In genomic region chr11:31842171-31842959, GRCm38 (mm10) we compare ENCODE assay signal across 22 mouse cellular contexts. TPM values are rescaled to one million over a fixed set of nuclear protein-coding genes. Genes with fewer than 3 reads are reported as not detected.
DNase-seq lines count a peak whose midpoint lies in the region; ATAC-seq lines count a peak whose summit lies in the region.
"Had no signal": no experiment of that assay in that cellular context is flagged by ENCODE, and none has a peak within 500 bp of the region (broad histone marks: within the 10 kb centered on the region; RNA-seq: fewer than 3 reads in every experiment).

No protein-coding gene starts in this region.

- no peak for ATAC-seq in forebrain, embryonic 14.5 days
- ATAC-seq in kidney, embryonic 16.5 days (ENCODE audit: low FRiP score, low TSS enrichment): peak; percentile 40
- ATAC-seq: forebrain, embryonic 13.5 days; hindbrain, embryonic 16.5 days had no signal

- no peaks in the 10 kb centered on the region for H3K27me3 ChIP-seq in forebrain, embryonic 10.5 days (ENCODE audit: poor library complexity, severe bottlenecking)
- H3K27me3 ChIP-seq in forebrain, embryonic 14.5 days (replicated peaks; ENCODE audit: control insufficient read depth, insufficient read depth, low read length): no peaks in the 10 kb centered on the region
- H3K27me3 ChIP-seq in kidney, embryonic 16.5 days (ENCODE audit: insufficient read depth, low read length): no peaks in the 10 kb centered on the region
- H3K27me3 ChIP-seq: forebrain, embryonic 13.5 days; heart, embryonic 13.5 days; stomach, embryonic 15.5 days had no signal

- no peak overlapping the region for H3K4me3 ChIP-seq in forebrain, embryonic 10.5 days
- H3K4me3 ChIP-seq in forebrain, embryonic 14.5 days (ENCODE audit: low read depth, low read length): no peak overlapping the region
- H3K4me3 ChIP-seq in kidney, embryonic 16.5 days (ENCODE audit: low read length): no peak overlapping the region
- H3K4me3 ChIP-seq: embryonic facial prominence, embryonic 10.5 days; forebrain, embryonic 13.5 days; heart, embryonic 13.5 days; myocyte; stomach, embryonic 15.5 days had no signal

- no peaks in the 10 kb centered on the region for H3K36me3 ChIP-seq in forebrain, embryonic 10.5 days (replicated peaks)
- no peaks in the 10 kb centered on the region for H3K36me3 ChIP-seq in forebrain, embryonic 14.5 days (ENCODE audit: control insufficient read depth, insufficient read depth, low read length)
- H3K36me3 ChIP-seq in kidney, embryonic 16.5 days (ENCODE audit: insufficient read depth, low read length): no peaks in the 10 kb centered on the region
- H3K36me3 ChIP-seq: embryonic facial prominence, embryonic 10.5 days; heart, embryonic 13.5 days; stomach, embryonic 15.5 days had no signal

- no peak overlapping the region for H3K4me2 ChIP-seq in forebrain, embryonic 14.5 days (ENCODE audit: low read length)
- no peak overlapping the region for H3K4me2 ChIP-seq in kidney, embryonic 16.5 days (replicated peaks; ENCODE audit: low read depth, low read length)
- H3K4me2 ChIP-seq: forebrain, embryonic 13.5 days; heart, embryonic 13.5 days; stomach, embryonic 15.5 days had no signal

- 90% methylated on average over 5 of the region's 5 CpGs for WGBS in forebrain, embryonic 10.5 days
- 82% methylated on average over 5 of the region's 5 CpGs for WGBS in forebrain, embryonic 14.5 days
- 74% methylated on average over 5 of the region's 5 CpGs for WGBS in kidney, embryonic 16.5 days

- DNase-seq in forebrain, embryonic 10.5 days (ENCODE audit: extremely low spot score, low spot score): no peak
- DNase-seq in forebrain, embryonic 14.5 days (ENCODE audit: low spot score): no peak
- DNase-seq in kidney, adult 11 months: no peak
- peak; percentile 10 for DNase-seq in thymus, postnatal 14 days
- DNase-seq in thymus, postnatal 36 days: no peak
- no peak for DNase-seq in layer of hippocampus, postnatal 10 days (ENCODE audit: low spot score in 2 of 2)
- DNase-seq in gastrocnemius, adult 8-10 months (ENCODE audit: low spot score in 2 of 2): no peak
- DNase-seq: adrenal gland, adult 2 months; cerebellum, adult 9-10 months; gastrocnemius, postnatal 14 days; heart, postnatal 36 days; layer of hippocampus, postnatal 36 days; lung, postnatal 10 days; midbrain, embryonic 14.5 days; right cerebral cortex, postnatal 25 days had no signal

- no peaks in the 10 kb centered on the region for H3K9me3 ChIP-seq in forebrain, embryonic 10.5 days
- H3K9me3 ChIP-seq in forebrain, embryonic 14.5 days (replicated peaks; ENCODE audit: control insufficient read depth, low read length): no peaks in the 10 kb centered on the region
- no peaks in the 10 kb centered on the region for H3K9me3 ChIP-seq in kidney, embryonic 16.5 days (ENCODE audit: low read length)
- H3K9me3 ChIP-seq: embryonic facial prominence, embryonic 10.5 days; forebrain, embryonic 13.5 days; heart, embryonic 13.5 days; stomach, embryonic 15.5 days had no signal

- no peak overlapping the region for H3K9ac ChIP-seq in forebrain, embryonic 14.5 days (ENCODE audit: low read length)
- H3K9ac ChIP-seq in kidney, embryonic 16.5 days (replicated peaks; ENCODE audit: low read length): no peak overlapping the region
- H3K9ac ChIP-seq: forebrain, embryonic 13.5 days; stomach, embryonic 15.5 days had no signal

- H3K27ac ChIP-seq in forebrain, embryonic 10.5 days: peak overlapping the region; percentile 32
- no peak overlapping the region for H3K27ac ChIP-seq in forebrain, embryonic 14.5 days (ENCODE audit: low read depth, low read length)
- no peak overlapping the region for H3K27ac ChIP-seq in kidney, embryonic 16.5 days (ENCODE audit: low read length)
- H3K27ac ChIP-seq: embryonic facial prominence, embryonic 10.5 days; forebrain, embryonic 13.5 days; stomach, embryonic 15.5 days had no signal

- peaks cover 26% of the 10 kb centered on the region for H3K4me1 ChIP-seq in forebrain, embryonic 10.5 days
- H3K4me1 ChIP-seq in forebrain, embryonic 14.5 days (ENCODE audit: control insufficient read depth, insufficient read depth, low read length): peaks cover 20% of the 10 kb centered on the region
- peaks cover 10% of the 10 kb centered on the region for H3K4me1 ChIP-seq in kidney, embryonic 16.5 days (ENCODE audit: insufficient read depth, low read length)
- H3K4me1 ChIP-seq: stomach, embryonic 15.5 days had no signal

RNA-seq across cellular contexts. Expression of gene Cpeb4, which starts 29.6 kb away (rescaled TPM):
- 2.4 and 2.5 TPM in 2 replicates for polyA plus RNA-seq in forebrain, embryonic 10.5 days (2016; fragmentation: Nextera tagmentation; extraction: Ambion mirVana)
- 18.5 and 23.9 TPM in 2 replicates for polyA plus RNA-seq in forebrain, embryonic 14.5 days (2014; fragmentation: Nextera tagmentation; extraction: Ambion mirVana)
- 4.0 and 4.3 TPM in 2 replicates for polyA plus RNA-seq in kidney, embryonic 16.5 days (2015; fragmentation: Nextera tagmentation; extraction: Ambion mirVana)
- total RNA-seq in layer of hippocampus, postnatal 10 days (2021): 100 to 1,000 TPM; 134 to 142 TPM
- total RNA-seq in gastrocnemius, adult 8-10 months (2022): 100 to 1,000 TPM in 2 of 4 experiments, 10 to 100 TPM in 2; 81.9 to 144 (median 103) TPM
